Mouse (Mus musculus) urinary bladder, adult 2 months (tissue): ENCODE data around the gene Cby1. TPM values are rescaled to one million over a fixed set of nuclear protein-coding genes. Genes with fewer than 3 reads are reported as not detected.

Experiments
- DNase-seq: peaks from one replicate; pipeline ENCODE4 v3.0.0; 2022; ENCODE audit warnings: low spot score
- polyA plus RNA-seq: library from polyadenylated mRNA; depleted of rRNA; stranded (reverse); fragments of >200 nt; gene quantifications from 2 replicates; pipeline ENCODE4 v1.2.3, GENCODE M21; 2012

Cby1 gene
- polyA plus RNA-seq, 1 experiment, result 14.8 TPM

- DNase-seq, result no peak
Measured at GRCm38 (mm10) chr15:79677936-79678335, 18.9 kb downstream of the Cby1 start.

GRCm38 (mm10) chr15:79681973-79682372, 23.0 kb downstream of the Cby1 start:
- DNase-seq, result no peak

- DNase-seq, result no peak
Measured at GRCm38 (mm10) chr15:79683146-79683545, 24.1 kb downstream of the Cby1 start.

GRCm38 (mm10) chr15:79683707-79684465, 24.9 kb downstream of the Cby1 start:
- no peak for DNase-seq

GRCm38 (mm10) chr15:79684616-79685015, 25.6 kb downstream of the Cby1 start:
- DNase-seq, result no peak

GRCm38 (mm10) chr15:79685141-79685641, 26.2 kb downstream of the Cby1 start:
- DNase-seq, result no peak

GRCm38 (mm10) chr15:79686046-79686869, 27.3 kb downstream of the Cby1 start:
- no peak for DNase-seq

- no peak for DNase-seq
Measured at GRCm38 (mm10) chr15:79687175-79687574, 28.2 kb downstream of the Cby1 start.

- peak; percentile 98 for DNase-seq
Measured at GRCm38 (mm10) chr15:79687646-79688267, 28.8 kb downstream of the Cby1 start, which contains the start of gene Josd1. Gene Josd1, minus strand, starts transcription at chr15:79687919.

- DNase-seq, result no peak
Measured at GRCm38 (mm10) chr15:79688268-79688956, 29.4 kb downstream of the Cby1 start.

- no peak for DNase-seq
Measured at GRCm38 (mm10) chr15:79689662-79690425, 30.8 kb downstream of the Cby1 start.

GRCm38 (mm10) chr15:79690426-79691022, 31.5 kb downstream of the Cby1 start, which contains the start of gene Gtpbp1:
Gene Gtpbp1, plus strand, starts transcription at chr15:79690845.
- DNase-seq, result peak; percentile 76

GRCm38 (mm10) chr15:79691023-79691508, 32.1 kb downstream of the Cby1 start:
- peak; percentile 64 for DNase-seq

- DNase-seq, result no peak
Measured at GRCm38 (mm10) chr15:79692334-79692733, 33.3 kb downstream of the Cby1 start.

- DNase-seq, result no peak
Measured at GRCm38 (mm10) chr15:79693740-79694139, 34.7 kb downstream of the Cby1 start.

GRCm38 (mm10) chr15:79694512-79694911, 35.5 kb downstream of the Cby1 start:
- no peak for DNase-seq

GRCm38 (mm10) chr15:79695516-79695915, 36.5 kb downstream of the Cby1 start:
- DNase-seq, result no peak

- no peak for DNase-seq
Measured at GRCm38 (mm10) chr15:79696508-79696907, 37.5 kb downstream of the Cby1 start.

GRCm38 (mm10) chr15:79697011-79697410, 38.0 kb downstream of the Cby1 start:
- DNase-seq, result no peak

- DNase-seq, result no peak
Measured at GRCm38 (mm10) chr15:79697558-79698187, 38.7 kb downstream of the Cby1 start.
